Mouse (Mus musculus): Measurements from ENCODE around the gene Wasl. TPM values are rescaled to one million over a fixed set of nuclear protein-coding genes. Genes with fewer than 3 reads are reported as not detected.

Gene Wasl
- polyA plus RNA-seq, 1 experiment: 62.3 TPM

DNA sequence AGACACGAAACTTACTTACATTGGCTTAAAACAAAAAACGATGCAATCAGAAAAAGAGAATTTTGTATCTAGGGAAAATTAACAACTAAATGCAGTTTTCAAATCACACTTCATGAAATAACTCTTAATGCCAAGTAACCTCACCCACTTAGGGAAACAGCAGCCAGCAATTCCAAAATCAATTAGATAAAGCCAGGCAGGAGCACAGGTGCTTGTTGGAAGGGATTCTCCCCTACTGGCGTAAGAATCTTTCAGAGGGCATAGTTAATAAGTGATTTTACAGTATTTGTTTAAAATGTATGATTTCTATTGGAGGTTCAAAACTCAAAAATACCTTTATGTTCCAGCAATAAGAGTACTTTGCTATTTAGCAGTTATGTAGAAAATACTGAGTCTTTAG, 21.8 kb downstream of the Wasl start:
- no peaks in the 10 kb centered on the region; the same call in 1 of the 2 replicates for H3K36me3 ChIP-seq (ENCODE audit: control insufficient read depth, insufficient read depth, low read length, poor library complexity, severe bottlenecking)
- no peaks in the 10 kb centered on the region for H3K27me3 ChIP-seq (ENCODE audit: control insufficient read depth, insufficient read depth, low read length, poor library complexity, severe bottlenecking)
- no peaks in the 10 kb centered on the region for H3K9me3 ChIP-seq (replicated peaks; ENCODE audit: control insufficient read depth, insufficient read depth, low read length, poor library complexity, severe bottlenecking)
- TF ChIP-seq EP300 (IDR thresholded peaks at IDR 0.05; ENCODE audit: insufficient read depth, low read depth, low read length) (no peak), POLR2A (IDR thresholded peaks at IDR 0.05; ENCODE audit: insufficient read depth, low read length) (no peak), CTCF (IDR thresholded peaks at IDR 0.05; ENCODE audit: low read depth, low read length) (no peak)
- H3K4me3 ChIP-seq (ENCODE audit: low read depth, low read length): no peak overlapping the region
- H3K4me1 ChIP-seq (ENCODE audit: control insufficient read depth, insufficient read depth, low read length): no peaks in the 10 kb centered on the region
- H3K9ac ChIP-seq (ENCODE audit: low read depth, poor library complexity, severe bottlenecking): no peak overlapping the region
- H3K27ac ChIP-seq (ENCODE audit: insufficient read depth, low read length): no peak overlapping the region

DNA sequence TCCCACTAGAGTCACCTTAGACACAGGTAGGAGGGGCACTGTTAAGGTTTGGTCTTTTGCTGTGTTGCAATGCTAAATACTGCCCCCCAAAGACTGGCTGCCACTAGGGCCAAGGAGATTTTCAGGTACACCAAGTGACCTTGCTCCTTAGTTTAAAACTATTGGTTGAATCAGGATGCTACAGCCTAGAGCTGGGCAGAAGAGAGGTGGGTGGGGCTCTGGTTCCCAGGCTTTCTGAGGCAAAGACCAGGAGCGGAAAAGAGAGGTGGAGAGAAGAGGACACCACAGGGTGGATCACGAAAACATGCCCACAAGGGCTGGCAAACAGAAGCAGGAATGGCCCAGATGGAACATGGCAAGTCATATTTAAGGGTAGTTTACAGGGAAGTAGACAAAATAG, 22.6 kb downstream of the Wasl start:
- no peak overlapping the region for H3K9ac ChIP-seq (ENCODE audit: low read depth, poor library complexity, severe bottlenecking)
- H3K27ac ChIP-seq (ENCODE audit: insufficient read depth, low read length): no peak overlapping the region
- no peaks in the 10 kb centered on the region for H3K4me1 ChIP-seq (ENCODE audit: control insufficient read depth, insufficient read depth, low read length)
- no peaks in the 10 kb centered on the region for H3K27me3 ChIP-seq (ENCODE audit: control insufficient read depth, insufficient read depth, low read length, poor library complexity, severe bottlenecking)
- H3K36me3 ChIP-seq (ENCODE audit: control insufficient read depth, insufficient read depth, low read length, poor library complexity, severe bottlenecking): no peaks in the 10 kb centered on the region; the same call in 1 of the 2 replicates
- no peak overlapping the region for H3K4me3 ChIP-seq (ENCODE audit: low read depth, low read length)
- TF ChIP-seq EP300 (IDR thresholded peaks at IDR 0.05; ENCODE audit: insufficient read depth, low read depth, low read length) (no peak), POLR2A (IDR thresholded peaks at IDR 0.05; ENCODE audit: insufficient read depth, low read length) (no peak)
- no peaks in the 10 kb centered on the region for H3K9me3 ChIP-seq (replicated peaks; ENCODE audit: control insufficient read depth, insufficient read depth, low read length, poor library complexity, severe bottlenecking)

DNA sequence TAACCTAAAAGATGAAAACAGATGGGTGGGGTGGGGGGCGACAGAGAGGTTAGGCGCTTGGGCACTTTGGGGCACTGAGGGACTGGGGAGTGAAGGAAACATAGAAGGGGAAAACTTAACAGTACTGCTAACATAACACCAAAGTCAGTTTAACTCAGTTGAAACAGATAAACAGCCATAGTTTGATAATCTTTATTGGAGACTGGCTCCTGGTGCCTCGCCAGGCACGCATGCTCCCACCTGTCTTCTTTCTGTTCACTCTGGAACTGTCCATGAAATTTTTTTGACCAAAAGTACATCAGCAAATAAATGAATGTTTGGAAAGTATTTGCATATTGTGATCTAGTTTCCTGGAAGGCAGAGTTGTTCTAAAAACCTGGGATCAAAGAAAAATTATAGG, 23.5 kb downstream of the Wasl start:
- no peak for TF ChIP-seq CTCF (IDR thresholded peaks at IDR 0.05; ENCODE audit: low read depth, low read length)
- no peak for TF ChIP-seq POLR2A (IDR thresholded peaks at IDR 0.05; ENCODE audit: insufficient read depth, low read length)
- no peak for TF ChIP-seq EP300 (IDR thresholded peaks at IDR 0.05; ENCODE audit: insufficient read depth, low read depth, low read length)
- no peak overlapping the region for H3K9ac ChIP-seq (ENCODE audit: low read depth, poor library complexity, severe bottlenecking)
- no peaks in the 10 kb centered on the region; the same call in 1 of the 2 replicates for H3K36me3 ChIP-seq (ENCODE audit: control insufficient read depth, insufficient read depth, low read length, poor library complexity, severe bottlenecking)

DNA sequence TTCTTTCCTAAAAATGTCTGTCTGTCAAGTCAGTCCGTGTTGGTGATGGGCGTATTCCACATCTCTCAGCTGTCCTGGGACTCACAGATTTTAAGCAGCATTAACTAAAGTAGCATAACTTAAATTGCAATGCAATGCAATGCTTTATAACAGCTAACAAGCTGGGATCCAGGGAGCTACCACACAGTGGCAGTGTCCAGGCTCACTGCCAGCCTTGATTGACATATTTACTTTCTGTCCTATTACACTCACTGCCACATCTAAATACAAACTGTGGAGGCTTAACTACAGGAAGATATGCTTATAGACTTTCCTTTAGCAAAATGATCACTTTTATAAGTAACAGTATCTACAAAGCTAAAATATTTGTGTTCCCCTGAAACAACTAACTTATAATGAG, 29.0 kb downstream of the Wasl start:
- TF ChIP-seq CTCF (IDR thresholded peaks at IDR 0.05; ENCODE audit: low read depth, low read length) (no peak), POLR2A (IDR thresholded peaks at IDR 0.05; ENCODE audit: insufficient read depth, low read length) (no peak), EP300 (IDR thresholded peaks at IDR 0.05; ENCODE audit: insufficient read depth, low read depth, low read length) (no peak)
- no peak overlapping the region for H3K9ac ChIP-seq (ENCODE audit: low read depth, poor library complexity, severe bottlenecking)
- peaks cover 13% of the 10 kb centered on the region; the same call in 1 of the 2 replicates for H3K36me3 ChIP-seq (ENCODE audit: control insufficient read depth, insufficient read depth, low read length, poor library complexity, severe bottlenecking)
- H3K27me3 ChIP-seq (ENCODE audit: control insufficient read depth, insufficient read depth, low read length, poor library complexity, severe bottlenecking): no peaks in the 10 kb centered on the region
- no peaks in the 10 kb centered on the region for H3K4me1 ChIP-seq (ENCODE audit: control insufficient read depth, insufficient read depth, low read length)
- H3K9me3 ChIP-seq (replicated peaks; ENCODE audit: control insufficient read depth, insufficient read depth, low read length, poor library complexity, severe bottlenecking): no peaks in the 10 kb centered on the region
- H3K27ac ChIP-seq (ENCODE audit: insufficient read depth, low read length): no peak overlapping the region
- no peak overlapping the region for H3K4me3 ChIP-seq (ENCODE audit: low read depth, low read length)

More for the DNA sequence above, 23.5 kb downstream of the Wasl start:
- Histone ChIP-seq H3K4me3 (ENCODE audit: low read depth, low read length) (no peak overlapping the region), H3K4me1 (ENCODE audit: control insufficient read depth, insufficient read depth, low read length) (no peaks in the 10 kb centered on the region), H3K27me3 (ENCODE audit: control insufficient read depth, insufficient read depth, low read length, poor library complexity, severe bottlenecking) (no peaks in the 10 kb centered on the region), H3K9me3 (replicated peaks; ENCODE audit: control insufficient read depth, insufficient read depth, low read length, poor library complexity, severe bottlenecking) (no peaks in the 10 kb centered on the region), H3K27ac (ENCODE audit: insufficient read depth, low read length) (no peak overlapping the region)

DNA sequence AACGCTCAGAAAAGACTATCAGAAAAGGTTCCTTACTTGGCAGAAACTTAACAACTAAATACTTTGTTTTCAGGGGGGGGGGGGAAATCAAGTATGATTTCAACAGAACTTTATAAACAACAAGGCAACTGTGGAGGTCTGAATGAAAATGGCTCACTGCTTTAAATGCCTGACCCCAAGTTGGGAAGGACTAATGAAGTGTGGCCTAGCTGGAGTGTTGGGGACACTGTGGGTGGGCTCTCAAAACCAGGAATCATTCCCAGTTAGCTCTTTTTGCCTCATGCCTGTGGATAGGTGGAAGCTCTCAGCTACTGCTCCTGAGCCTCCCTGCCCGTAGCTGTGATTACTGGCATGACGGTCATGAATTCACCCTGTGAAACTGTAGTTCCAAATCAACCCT, 30.7 kb downstream of the Wasl start:
- H3K9ac ChIP-seq (ENCODE audit: low read depth, poor library complexity, severe bottlenecking): no peak overlapping the region
- TF ChIP-seq CTCF (IDR thresholded peaks at IDR 0.05; ENCODE audit: low read depth, low read length): no peak
- no peak for TF ChIP-seq EP300 (IDR thresholded peaks at IDR 0.05; ENCODE audit: insufficient read depth, low read depth, low read length)
- no peak for TF ChIP-seq POLR2A (IDR thresholded peaks at IDR 0.05; ENCODE audit: insufficient read depth, low read length)
- H3K36me3 ChIP-seq (ENCODE audit: control insufficient read depth, insufficient read depth, low read length, poor library complexity, severe bottlenecking): peaks cover 13% of the 10 kb centered on the region; the same call in 1 of the 2 replicates
- no peaks in the 10 kb centered on the region for H3K27me3 ChIP-seq (ENCODE audit: control insufficient read depth, insufficient read depth, low read length, poor library complexity, severe bottlenecking)
- no peaks in the 10 kb centered on the region for H3K9me3 ChIP-seq (replicated peaks; ENCODE audit: control insufficient read depth, insufficient read depth, low read length, poor library complexity, severe bottlenecking)
- no peak overlapping the region for H3K27ac ChIP-seq (ENCODE audit: insufficient read depth, low read length)
- no peaks in the 10 kb centered on the region for H3K4me1 ChIP-seq (ENCODE audit: control insufficient read depth, insufficient read depth, low read length)
- no peak overlapping the region for H3K4me3 ChIP-seq (ENCODE audit: low read depth, low read length)

DNA sequence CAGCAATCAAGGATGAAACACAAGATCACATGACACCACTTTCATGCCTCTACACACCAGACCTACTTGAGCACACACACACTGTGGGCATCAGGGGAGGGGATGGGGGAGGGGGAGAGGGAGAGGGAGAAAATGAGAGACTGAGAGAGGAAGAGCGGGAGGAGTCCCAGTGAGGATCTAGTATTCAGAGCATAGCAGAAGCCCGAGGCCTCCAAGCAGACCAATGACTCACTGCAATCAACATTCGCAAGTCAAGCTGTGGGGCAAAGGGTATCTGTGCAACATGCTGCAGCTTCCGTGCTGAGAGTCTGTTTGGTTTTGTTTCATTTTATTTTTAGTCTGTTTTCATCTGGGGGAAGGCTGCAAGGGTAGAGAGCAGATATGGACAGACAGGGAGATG, 32.7 kb downstream of the Wasl start:
- Histone ChIP-seq H3K36me3 (ENCODE audit: control insufficient read depth, insufficient read depth, low read length, poor library complexity, severe bottlenecking) (peaks cover 13% of the 10 kb centered on the region; the same call in 1 of the 2 replicates), H3K27ac (ENCODE audit: insufficient read depth, low read length) (no peak overlapping the region), H3K9ac (ENCODE audit: low read depth, poor library complexity, severe bottlenecking) (no peak overlapping the region), H3K4me1 (ENCODE audit: control insufficient read depth, insufficient read depth, low read length) (no peaks in the 10 kb centered on the region), H3K9me3 (replicated peaks; ENCODE audit: control insufficient read depth, insufficient read depth, low read length, poor library complexity, severe bottlenecking) (no peaks in the 10 kb centered on the region), H3K27me3 (ENCODE audit: control insufficient read depth, insufficient read depth, low read length, poor library complexity, severe bottlenecking) (no peaks in the 10 kb centered on the region), H3K4me3 (ENCODE audit: low read depth, low read length) (no peak overlapping the region)
- TF ChIP-seq POLR2A (IDR thresholded peaks at IDR 0.05; ENCODE audit: insufficient read depth, low read length) (no peak), CTCF (IDR thresholded peaks at IDR 0.05; ENCODE audit: low read depth, low read length) (no peak), EP300 (IDR thresholded peaks at IDR 0.05; ENCODE audit: insufficient read depth, low read depth, low read length) (no peak)
